Mouse (Mus musculus) midbrain, embryonic 12.5 days (tissue): ENCODE data around the gene Vmn2r83. TPM values are rescaled to one million over a fixed set of nuclear protein-coding genes. Genes with fewer than 3 reads are reported as not detected.

Experiments used
- ATAC-seq: fragments of 200-750 bp; cut with Nextera tagmentation; 2 replicates; pipeline ENCODE4 v1.8.0; 2017; ENCODE audit warnings: low read depth, moderate TSS enrichment, moderate library complexity; ENCODE audit not compliant: low FRiP score
- H3K27ac ChIP-seq: fragments of 300-500 bp; sonication (generic); replicated peaks from 2 replicates; pipeline ENCODE4 v1.5.1; 2016; ENCODE audit warnings: mild to moderate bottlenecking
- H3K27me3 ChIP-seq: fragments of 300-500 bp; sonication (generic); 2 replicates; pipeline ENCODE4 v1.6.1; 2016; ENCODE audit warnings: mild to moderate bottlenecking
- H3K36me3 ChIP-seq: fragments of 300-500 bp; sonication (generic); 2 replicates; pipeline ENCODE4 v1.6.1; 2016
- H3K4me1 ChIP-seq: fragments of 300-500 bp; sonication (generic); 2 replicates; pipeline ENCODE4 v1.6.1; 2016
- H3K4me2 ChIP-seq: fragments of 300-500 bp; sonication (generic); replicated peaks from 2 replicates; pipeline ENCODE4 v1.6.1; 2016; ENCODE audit warnings: mild to moderate bottlenecking, moderate library complexity
- H3K4me3 ChIP-seq: fragments of 300-500 bp; sonication (generic); 2 replicates; pipeline ENCODE4 v1.5.1; 2016; ENCODE audit warnings: mild to moderate bottlenecking
- H3K9ac ChIP-seq: fragments of 300-500 bp; sonication (generic); replicated peaks from 2 replicates; pipeline ENCODE4 v1.6.1; 2016; ENCODE audit warnings: mild to moderate bottlenecking, moderate library complexity
- H3K9me3 ChIP-seq: fragments of 300-500 bp; sonication (generic); 2 replicates; pipeline ENCODE4 v1.6.1; 2016; ENCODE audit warnings: mild to moderate bottlenecking
- WGBS: fragments of 180-500 bp; shearing (Covaris S2); methylation state at CpG from one replicate; pipeline ENCODE4 v1.1.7; 2016; 5-methylcytosine and 5-hydroxymethylcytosine counted together
- microRNA-seq: library from miRNA; unstranded; fragments of <30 nt; microRNA quantifications from one replicate; pipeline ENCODE4, GENCODE M21; 2017
- polyA plus RNA-seq: library from polyadenylated mRNA; unstranded; fragments of >200 nt; fragmentation: Nextera tagmentation; extraction: Ambion mirVana; gene quantifications from 2 replicates; pipeline ENCODE4 v1.2.1, GENCODE M21; 2016

Vmn2r83 gene
- polyA plus RNA-seq, 1 experiment from 2014 or later: not detected

- H3K9ac ChIP-seq: no peak overlapping the region
- H3K9me3 ChIP-seq: no peaks in the 10 kb centered on the region
- no peak for ATAC-seq
- WGBS: 82% methylated on average over 4 of the region's 4 CpGs
- no peak overlapping the region for H3K4me3 ChIP-seq
- H3K4me2 ChIP-seq: no peak overlapping the region
- H3K27ac ChIP-seq: no peak overlapping the region
- peaks cover 19% of the 10 kb centered on the region; the same call in 1 of the 2 replicates for H3K27me3 ChIP-seq
- peaks cover 1% of the 10 kb centered on the region; the same call in 1 of the 2 replicates for H3K4me1 ChIP-seq
- peaks cover 61% of the 10 kb centered on the region for H3K36me3 ChIP-seq
These were observed 70.3 kb downstream of the Vmn2r83 start for GRCm38 (mm10) chr10:79538873-79539272.

GRCm38 (mm10) chr10:79539701-79540495 lies 71.4 kb downstream of the Vmn2r83 start:
- no peak overlapping the region for H3K4me3 ChIP-seq
- H3K4me1 ChIP-seq: no peaks in the 10 kb centered on the region
- H3K4me2 ChIP-seq: no peak overlapping the region
- peaks cover 71% of the 10 kb centered on the region for H3K36me3 ChIP-seq
- H3K27me3 ChIP-seq: peaks cover 9% of the 10 kb centered on the region; the same call in 1 of the 2 replicates
- 93% methylated on average over 16 of the region's 16 CpGs for WGBS
- no peaks in the 10 kb centered on the region for H3K9me3 ChIP-seq
- H3K27ac ChIP-seq: no peak overlapping the region
- H3K9ac ChIP-seq: no peak overlapping the region; the same call in 1 of the 2 replicates
- no peak for ATAC-seq

GRCm38 (mm10) chr10:79540746-79541145 lies 72.2 kb downstream of the Vmn2r83 start:
- H3K4me1 ChIP-seq: no peaks in the 10 kb centered on the region
- H3K27ac ChIP-seq: no peak overlapping the region
- H3K4me2 ChIP-seq: no peak overlapping the region
- ATAC-seq: no peak
- no peak overlapping the region for H3K9ac ChIP-seq
- 90% methylated on average over 11 of the region's 11 CpGs for WGBS
- H3K9me3 ChIP-seq: no peaks in the 10 kb centered on the region
- H3K36me3 ChIP-seq: peaks cover 79% of the 10 kb centered on the region
- peaks cover under 1% of the 10 kb centered on the region; the same call in 1 of the 2 replicates for H3K27me3 ChIP-seq
- no peak overlapping the region for H3K4me3 ChIP-seq

DNA sequence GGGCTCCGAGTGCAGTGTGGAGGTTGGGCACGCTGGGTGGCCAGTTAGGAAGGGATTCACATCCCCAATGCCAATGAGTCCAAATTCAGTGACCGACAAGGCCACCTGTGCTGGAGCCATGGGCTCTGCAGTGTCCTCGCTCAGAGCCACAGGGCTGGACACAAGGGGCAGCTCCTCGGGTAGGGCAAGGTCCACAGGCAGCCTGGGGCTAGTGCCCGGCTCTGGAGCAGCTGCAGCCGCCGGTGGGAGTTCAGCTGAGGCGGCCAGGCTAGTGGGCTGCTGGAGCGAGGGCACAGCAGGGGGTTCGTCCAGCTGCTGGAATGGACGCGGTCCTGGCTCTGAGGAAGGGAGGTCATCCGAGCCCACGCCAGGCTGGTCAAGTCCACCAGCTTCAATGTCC lies 73.0 kb downstream of the Vmn2r83 start:
- no peak overlapping the region for H3K9ac ChIP-seq
- WGBS: 69% methylated on average over 15 of the region's 15 CpGs
- no peak overlapping the region for H3K4me2 ChIP-seq
- no peak for ATAC-seq
- peaks cover 87% of the 10 kb centered on the region for H3K36me3 ChIP-seq
- H3K27me3 ChIP-seq: no peaks in the 10 kb centered on the region
- no peak overlapping the region for H3K27ac ChIP-seq
- no peak overlapping the region for H3K4me3 ChIP-seq
- no peaks in the 10 kb centered on the region for H3K4me1 ChIP-seq
- H3K9me3 ChIP-seq: no peaks in the 10 kb centered on the region

DNA sequence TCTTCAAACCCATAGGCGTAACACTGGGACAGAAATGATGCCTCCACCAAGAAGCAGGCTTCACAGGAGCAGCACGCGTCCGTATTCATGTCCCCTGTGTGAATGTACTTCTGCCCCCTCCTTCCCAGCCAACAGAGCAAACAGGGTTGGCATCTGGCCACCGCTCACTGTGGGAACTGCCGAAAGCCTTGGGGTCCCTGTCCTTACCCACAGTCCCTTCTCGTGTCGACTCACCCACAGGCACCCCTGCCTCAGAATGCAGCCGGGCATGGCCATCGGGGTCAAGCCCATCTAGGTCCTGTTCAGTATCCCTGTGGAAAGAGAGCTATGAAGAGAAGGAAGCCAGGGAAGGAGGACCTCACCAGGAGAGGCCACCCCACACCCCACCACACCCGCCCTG lies 73.6 kb downstream of the Vmn2r83 start:
- H3K9ac ChIP-seq: no peak overlapping the region

More for the DNA sequence above, 73.6 kb downstream of the Vmn2r83 start:
- Histone ChIP-seq H3K27me3 (no peaks in the 10 kb centered on the region), H3K9me3 (no peaks in the 10 kb centered on the region), H3K4me1 (no peaks in the 10 kb centered on the region), H3K4me3 (no peak overlapping the region), H3K4me2 (no peak overlapping the region), H3K36me3 (peaks cover 94% of the 10 kb centered on the region), H3K27ac (no peak overlapping the region)
- WGBS: 95% methylated on average over 11 of the region's 11 CpGs
- ATAC-seq: no peak

Small RNA genes within 50 kb of the gene (microRNA-seq; reads per million reads assigned to microRNA genes)
- not detected for gene Mir6909

Other genes starting within 250 kb of the Vmn2r83 start
- gene Vmn2r81, start 221.0 kb upstream of the Vmn2r83 start, polyA plus RNA-seq: not detected in 2 replicates
- not detected in 2 replicates for gene Vmn2r82, start 112.2 kb upstream of the Vmn2r83 start, polyA plus RNA-seq
- gene Plpp2, start 65.1 kb downstream of the Vmn2r83 start, polyA plus RNA-seq: 10.9 and 11.0 TPM in 2 replicates
- gene Mier2, start 86.5 kb downstream of the Vmn2r83 start, polyA plus RNA-seq: 59.8 and 62.5 TPM in 2 replicates
- gene Theg, start 118.6 kb downstream of the Vmn2r83 start, polyA plus RNA-seq: not detected in 2 replicates
- gene C2cd4c, start 145.3 kb downstream of the Vmn2r83 start, polyA plus RNA-seq: 0.04 and 0.08 TPM in 2 replicates
- gene Shc2, start 169.2 kb downstream of the Vmn2r83 start, polyA plus RNA-seq: 22.8 and 23.3 TPM in 2 replicates
- not detected in 2 replicates for gene Odf3l2, start 177.0 kb downstream of the Vmn2r83 start, polyA plus RNA-seq
- 0.60 and 1.7 TPM in 2 replicates for gene Madcam1, start 195.8 kb downstream of the Vmn2r83 start, polyA plus RNA-seq
- gene Tpgs1, start 200.6 kb downstream of the Vmn2r83 start, polyA plus RNA-seq: 62.4 and 72.3 TPM in 2 replicates
- 139 and 156 TPM in 2 replicates for gene Cdc34, start 213.5 kb downstream of the Vmn2r83 start, polyA plus RNA-seq
- 1.4 TPM in 2 replicates for gene Gzmm, start 220.3 kb downstream of the Vmn2r83 start, polyA plus RNA-seq
- gene Bsg, start 235.8 kb downstream of the Vmn2r83 start, polyA plus RNA-seq: 540 and 588 TPM in 2 replicates
- gene Hcn2, start 247.9 kb downstream of the Vmn2r83 start, polyA plus RNA-seq: 0.18 and 0.25 TPM in 2 replicates